Mouse (Mus musculus) brain, embryonic 14.5 days (tissue): Measurements from ENCODE around the gene Kcnt1. TPM values are rescaled to one million over a fixed set of nuclear protein-coding genes. Genes with fewer than 3 reads are reported as not detected.

Source experiments
- DNase-seq: peaks from one replicate; pipeline ENCODE4 v3.0.0-alpha.2; 2011; ENCODE audit warnings: low read depth
- CTCF ChIP-seq: fragments of 200-500 bp; IDR thresholded peaks from 2 replicates; pipeline ENCODE4 v1.5.1; 2012; ENCODE audit warnings: inconsistent platforms, mild to moderate bottlenecking, moderate library complexity, borderline replicate concordance; ENCODE audit not compliant: insufficient read depth, insufficient read length; ENCODE audit errors: extremely low read depth
- POLR2A ChIP-seq: fragments of 200-500 bp; IDR thresholded peaks from 2 replicates; pipeline ENCODE4 v1.6.1; 2012; ENCODE audit warnings: mild to moderate bottlenecking, inconsistent platforms, borderline replicate concordance; ENCODE audit not compliant: poor library complexity, insufficient read depth, insufficient read length, severe bottlenecking; ENCODE audit errors: extremely low read depth
- polyA plus RNA-seq: library from polyadenylated mRNA; depleted of rRNA; stranded (reverse); fragments of >200 nt; gene quantifications from 2 replicates; pipeline ENCODE4 v1.2.3, GENCODE M21; 2012; rRNA removed

Kcnt1 gene
- polyA plus RNA-seq, 1 experiment, result 60.1 TPM

- DNase-seq, result no peak
- TF ChIP-seq POLR2A (no peak), CTCF (no peak)
Observed at GRCm38 (mm10) chr2:25918408-25918807, 54.9 kb downstream of the Kcnt1 start.

- no peak for TF ChIP-seq POLR2A
- TF ChIP-seq CTCF, result no peak
- peak; percentile 22 for DNase-seq
Observed at GRCm38 (mm10) chr2:25919972-25920371, 56.4 kb downstream of the Kcnt1 start.

- no peak for TF ChIP-seq POLR2A
- no peak for TF ChIP-seq CTCF
- no peak for DNase-seq
Observed at GRCm38 (mm10) chr2:25923799-25924198, 60.3 kb downstream of the Kcnt1 start.

- no peak for DNase-seq
- TF ChIP-seq CTCF (no peak), POLR2A (no peak)
Observed at GRCm38 (mm10) chr2:25924934-25925333, 61.4 kb downstream of the Kcnt1 start.

- no peak for DNase-seq
- TF ChIP-seq POLR2A (no peak), CTCF (no peak)
Observed at GRCm38 (mm10) chr2:25927821-25928220, 64.3 kb downstream of the Kcnt1 start.

- no peak for TF ChIP-seq POLR2A
- peak; percentile 51; the same call in 1 of the 2 replicates for TF ChIP-seq CTCF
- peak; percentile 34 for DNase-seq
Observed at GRCm38 (mm10) chr2:25931249-25931859, 67.8 kb downstream of the Kcnt1 start.

- TF ChIP-seq POLR2A (no peak), CTCF (no peak)
- DNase-seq, result no peak
Observed at GRCm38 (mm10) chr2:25940503-25940902, 77.0 kb downstream of the Kcnt1 start.

- TF ChIP-seq CTCF (no peak), POLR2A (no peak)
- DNase-seq, result no peak
Observed at GRCm38 (mm10) chr2:25943822-25944221, 80.3 kb downstream of the Kcnt1 start.

GRCm38 (mm10) chr2:25947950-25948349, 84.4 kb downstream of the Kcnt1 start:
- DNase-seq, result peak; percentile 11
- TF ChIP-seq POLR2A, result no peak
- peak; percentile 28; the same call in 1 of the 2 replicates for TF ChIP-seq CTCF

- no peak for TF ChIP-seq CTCF
- DNase-seq, result no peak
Observed at GRCm38 (mm10) chr2:25949291-25949690, 85.8 kb downstream of the Kcnt1 start.

Other genes starting within 250 kb of the Kcnt1 start
- 0.03 and 0.07 TPM in 2 replicates for gene Ccdc183, start 246.1 kb upstream of the Kcnt1 start, polyA plus RNA-seq
- gene Tmem141, start 241.7 kb upstream of the Kcnt1 start, polyA plus RNA-seq, result 31.7 and 34.8 TPM in 2 replicates
- 0.92 and 0.97 TPM in 2 replicates for gene Fcna, start 235.7 kb upstream of the Kcnt1 start, polyA plus RNA-seq
- 0.24 TPM in 1 of 2 replicates, not detected in the other for gene Lcn8, start 210.6 kb upstream of the Kcnt1 start, polyA plus RNA-seq
- not detected in 2 replicates for gene Lcn5, start 205.8 kb upstream of the Kcnt1 start, polyA plus RNA-seq
- gene Lcn6, start 186.9 kb upstream of the Kcnt1 start, polyA plus RNA-seq, result not detected in 2 replicates
- not detected in 2 replicates for gene Lcn10, start 181.0 kb upstream of the Kcnt1 start, polyA plus RNA-seq
- not detected in 2 replicates for gene Obp2a, start 163.7 kb upstream of the Kcnt1 start, polyA plus RNA-seq
- 64.5 and 74.8 TPM in 2 replicates for gene Bmyc, start 157.0 kb upstream of the Kcnt1 start, polyA plus RNA-seq
- gene Obp2b, start 126.7 kb upstream of the Kcnt1 start, polyA plus RNA-seq, result not detected in 2 replicates
- not detected in 2 replicates for gene Lcn3, start 98.2 kb upstream of the Kcnt1 start, polyA plus RNA-seq
- not detected in 2 replicates for gene Lcn11, start 86.7 kb upstream of the Kcnt1 start, polyA plus RNA-seq
- not detected in 2 replicates for gene Gm13539, start 81.5 kb upstream of the Kcnt1 start, polyA plus RNA-seq
- gene Glt6d1, start 47.9 kb upstream of the Kcnt1 start, polyA plus RNA-seq, result not detected in 2 replicates
- gene Lcn9, start 40.6 kb upstream of the Kcnt1 start, polyA plus RNA-seq, result not detected in 2 replicates
- gene Sohlh1, start 16.5 kb upstream of the Kcnt1 start, polyA plus RNA-seq, result not detected in 2 replicates
- gene Camsap1, start 119.5 kb downstream of the Kcnt1 start, polyA plus RNA-seq, result 32.6 and 71.2 TPM in 2 replicates
- 95.7 and 96.3 TPM in 2 replicates for gene Ubac1, start 158.0 kb downstream of the Kcnt1 start, polyA plus RNA-seq